Mouse (Mus musculus): ENCODE results near the gene Slc41a2.

DNA sequence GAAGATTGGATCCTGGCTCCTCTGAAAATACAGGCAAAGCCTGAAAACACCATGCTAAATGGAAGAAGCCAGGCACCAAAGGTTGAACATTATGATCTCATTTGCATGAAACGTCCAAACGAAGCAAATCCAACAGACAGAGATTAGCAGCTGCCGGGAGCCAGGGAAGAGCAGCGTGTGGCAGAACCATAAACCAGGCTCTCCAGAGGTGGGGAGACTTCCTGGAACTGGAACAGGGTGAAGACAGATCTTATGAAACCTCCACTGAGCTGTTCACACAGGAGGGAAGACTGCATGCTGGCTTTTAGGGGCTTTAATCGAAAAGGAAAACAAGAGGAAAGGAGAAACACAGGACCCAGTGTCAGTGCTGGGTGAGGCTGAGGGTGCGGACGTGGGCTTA lies 51.3 kb downstream of the Slc41a2 start:
- TF ChIP-seq EP300 (IDR thresholded peaks at IDR 0.05; ENCODE audit: insufficient read depth, low read depth, low read length) (no peak), CTCF (IDR thresholded peaks at IDR 0.05; ENCODE audit: low read depth, low read length) (no peak), POLR2A (IDR thresholded peaks at IDR 0.05; ENCODE audit: insufficient read depth, low read length) (no peak)

Measured in ES-Bruce4 (cell line).